Mouse (Mus musculus) myocyte (in vitro differentiated cells): ENCODE results near the gene Keap1. TPM values are rescaled to one million over a fixed set of nuclear protein-coding genes. Genes with fewer than 3 reads are reported as not detected.

ENCODE experiments used
- H3K27me3 ChIP-seq: one replicate; pipeline ENCODE4 v1.6.1; 2011; ENCODE audit not compliant: control insufficient read depth, insufficient read depth, insufficient read length
- H3K36me3 ChIP-seq: one replicate; pipeline ENCODE4 v1.6.1; 2011; ENCODE audit not compliant: control insufficient read depth, insufficient read depth
- H3K4me2 ChIP-seq: one replicate; pipeline ENCODE4 v1.6.1; 2011; ENCODE audit warnings: low read depth, control low read depth
- H3K4me3 ChIP-seq: one replicate; pipeline ENCODE4 v1.5.1; 2011; ENCODE audit warnings: mild to moderate bottlenecking, control low read depth, moderate library complexity
- H3K79me2 ChIP-seq: one replicate; pipeline ENCODE4 v1.6.1; 2011; ENCODE audit not compliant: control insufficient read depth, insufficient read depth
- H3ac ChIP-seq: one replicate; pipeline ENCODE4 v1.6.1; 2011; ENCODE audit not compliant: control insufficient read depth, insufficient read length
- CEBPB ChIP-seq: IDR thresholded peaks from 2 replicates; pipeline ENCODE4 v1.6.1; 2011; ENCODE audit warnings: mild to moderate bottlenecking, moderate library complexity; ENCODE audit not compliant: poor library complexity, insufficient read depth, severe bottlenecking
- E2F4 ChIP-seq: IDR thresholded peaks from one replicate; pipeline ENCODE4 v1.6.1; 2011; ENCODE audit warnings: mild to moderate bottlenecking, control low read depth, moderate library complexity; ENCODE audit not compliant: insufficient read depth
- MAX ChIP-seq: IDR thresholded peaks from one replicate; pipeline ENCODE4 v1.6.1; 2011; ENCODE audit warnings: low read depth, mild to moderate bottlenecking, control low read depth
- MYOD1 ChIP-seq, 3 experiments: IDR thresholded peaks; one replicate each; pipeline ENCODE4 v1.6.1; 2011; ENCODE audit warnings: control low read depth in 2 of 3, low read depth in 2 of 3, mild to moderate bottlenecking in 2 of 3, moderate library complexity in 1 of 3; ENCODE audit not compliant: insufficient read length in 2 of 3, control insufficient read depth in 1 of 3
- MYOG ChIP-seq, 3 experiments: IDR thresholded peaks; one replicate each; pipeline ENCODE4 v1.6.1; 2011; ENCODE audit warnings: control low read depth in 2 of 3, low read depth in 2 of 3, mild to moderate bottlenecking in 2 of 3; ENCODE audit not compliant: insufficient read length in 2 of 3, control insufficient read depth in 1 of 3, insufficient read depth in 1 of 3
- POLR2A ChIP-seq: IDR thresholded peaks from one replicate; pipeline ENCODE4 v1.6.1; 2011; ENCODE audit warnings: low read depth, mild to moderate bottlenecking, control low read depth, moderate library complexity; ENCODE audit not compliant: insufficient read length
- POLR2AphosphoS2 ChIP-seq: IDR thresholded peaks from one replicate; pipeline ENCODE4 v1.6.1; 2011; ENCODE audit warnings: low read depth, control low read depth; ENCODE audit not compliant: insufficient read length
- REST ChIP-seq: IDR thresholded peaks from one replicate; pipeline ENCODE4 v1.6.1; 2011; ENCODE audit warnings: mild to moderate bottlenecking, control low read depth, moderate library complexity; ENCODE audit not compliant: insufficient read depth, insufficient read length
- SRF ChIP-seq: IDR thresholded peaks from one replicate; pipeline ENCODE4 v1.6.1; 2011; ENCODE audit warnings: low read depth; ENCODE audit not compliant: control insufficient read depth, insufficient read length
- TCF12 ChIP-seq: IDR thresholded peaks from one replicate; pipeline ENCODE4 v1.6.1; 2011; ENCODE audit warnings: mild to moderate bottlenecking, control low read depth; ENCODE audit not compliant: poor library complexity, insufficient read depth, severe bottlenecking
- TCF3 ChIP-seq: IDR thresholded peaks from one replicate; pipeline ENCODE4 v1.6.1; 2011; ENCODE audit warnings: low read depth, control low read depth; ENCODE audit not compliant: insufficient read length
- USF1 ChIP-seq: IDR thresholded peaks from one replicate; pipeline ENCODE4 v1.6.1; 2011; ENCODE audit warnings: low read depth, mild to moderate bottlenecking, control low read depth, moderate library complexity
- polyA plus RNA-seq: library from polyadenylated mRNA; unstranded; fragments of >200 nt; fragmentation: generic; extraction: Trizol; gene quantifications from one replicate; pipeline ENCODE4 v1.2.1, GENCODE M21; 2012; ENCODE audit warnings: missing spikeins

Keap1 gene
- polyA plus RNA-seq, 1 experiment = 34.1 TPM

DNA sequence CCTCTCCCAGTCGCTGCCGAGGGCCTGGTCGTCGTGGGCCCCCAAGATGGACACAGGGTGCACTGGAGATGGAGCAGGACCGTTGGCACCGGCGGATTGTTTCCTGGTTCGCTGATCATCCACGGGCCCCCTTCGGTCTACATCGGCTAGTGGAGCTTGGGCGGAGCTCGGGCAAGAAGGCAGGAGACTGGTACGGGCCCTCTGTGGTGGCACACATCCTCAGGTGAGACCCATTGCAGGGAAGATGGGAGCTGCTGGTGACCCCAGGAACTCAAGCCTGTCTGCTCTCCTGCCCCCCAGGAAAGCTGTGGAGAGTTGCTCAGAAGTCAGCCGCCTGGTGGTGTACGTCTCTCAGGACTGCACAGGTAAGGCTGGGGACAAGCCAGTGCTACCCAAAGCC, 29.1 kb upstream of the Keap1 start:
- H3K36me3 ChIP-seq = peaks cover 4% of the 10 kb centered on the region
- no peak overlapping the region for H3K4me2 ChIP-seq
- TF ChIP-seq SRF = no peak
- TF ChIP-seq E2F4 = no peak
- TF ChIP-seq CEBPB = no peak
- TF ChIP-seq TCF3 = no peak
- TF ChIP-seq USF1 = no peak
- no peak for TF ChIP-seq MYOD1 (IDR thresholded peaks at IDR 0.05; ENCODE audit: control insufficient read depth in 1 of 3, insufficient read length in 2 of 3, low read depth in 2 of 3)
- TF ChIP-seq REST = no peak
- TF ChIP-seq POLR2A = no peak
- TF ChIP-seq TCF12 = no peak
- TF ChIP-seq MYOG (IDR thresholded peaks at IDR 0.05; ENCODE audit: control insufficient read depth in 1 of 3, insufficient read depth in 1 of 3, insufficient read length in 2 of 3, low read depth in 2 of 3) = no peak
- TF ChIP-seq MAX = no peak
- no peak for TF ChIP-seq POLR2AphosphoS2
- no peak overlapping the region for H3K4me3 ChIP-seq
- peaks cover 16% of the 10 kb centered on the region for H3K79me2 ChIP-seq
- H3K27me3 ChIP-seq = no peaks in the 10 kb centered on the region
- H3ac ChIP-seq = no peak overlapping the region

DNA sequence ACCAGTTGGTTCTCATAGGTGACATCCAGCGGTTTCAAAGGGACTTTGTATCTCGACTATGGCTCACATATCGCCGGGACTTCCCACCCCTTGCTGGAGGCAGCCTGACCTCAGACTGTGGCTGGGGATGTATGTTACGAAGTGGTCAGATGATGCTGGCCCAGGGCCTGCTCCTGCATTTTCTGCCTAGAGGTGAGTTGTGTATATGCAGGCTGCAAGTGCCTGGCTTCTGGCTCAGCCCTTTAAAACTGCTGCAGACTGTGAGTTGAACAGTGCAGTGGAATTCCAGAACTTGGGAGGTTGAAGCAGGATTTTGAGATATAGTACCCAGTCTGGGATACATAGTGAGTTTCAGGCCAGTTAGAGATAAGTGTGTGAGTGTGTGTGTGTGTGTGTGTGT, 27.7 kb upstream of the Keap1 start:
- H3ac ChIP-seq = no peak overlapping the region

DNA sequence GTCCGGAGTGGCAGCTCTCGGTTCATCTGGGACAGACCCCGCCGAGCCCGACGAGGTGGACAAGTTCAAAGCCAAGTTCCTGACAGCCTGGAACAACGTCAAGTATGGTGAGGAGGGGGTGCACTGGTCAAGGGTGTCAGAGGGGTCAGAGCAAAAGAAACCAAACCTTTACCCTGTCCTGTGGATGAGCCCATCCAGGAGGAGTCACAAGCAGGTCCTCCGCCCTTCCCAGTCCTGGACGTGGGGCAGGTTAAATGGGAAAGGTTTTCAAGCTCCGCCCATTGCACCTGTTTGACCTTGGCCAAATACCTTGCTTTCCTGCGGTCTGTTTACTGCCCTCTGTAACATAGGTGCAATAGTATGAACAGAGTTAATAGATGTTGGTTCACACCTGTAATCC, 26.4 kb upstream of the Keap1 start:
- TF ChIP-seq REST (no peak), TCF3 (no peak)
- H3K36me3 ChIP-seq = no peaks in the 10 kb centered on the region
- H3K79me2 ChIP-seq = peaks cover 16% of the 10 kb centered on the region
- peak overlapping the region; percentile 69 for H3ac ChIP-seq
- peak overlapping the region; percentile 86 for H3K4me2 ChIP-seq
- H3K4me3 ChIP-seq = peak overlapping the region; percentile 66
- no peaks in the 10 kb centered on the region for H3K27me3 ChIP-seq

More for the DNA sequence above, 27.7 kb upstream of the Keap1 start:
- H3K27me3 ChIP-seq = no peaks in the 10 kb centered on the region
- H3K79me2 ChIP-seq = peaks cover 16% of the 10 kb centered on the region
- H3K4me3 ChIP-seq = peak overlapping the region; percentile 66
- TF ChIP-seq E2F4 = no peak
- TF ChIP-seq REST = no peak
- no peak for TF ChIP-seq CEBPB
- no peak for TF ChIP-seq SRF
- no peak for TF ChIP-seq POLR2A
- no peak for TF ChIP-seq USF1
- no peak for TF ChIP-seq MYOG (IDR thresholded peaks at IDR 0.05; ENCODE audit: control insufficient read depth in 1 of 3, insufficient read depth in 1 of 3, insufficient read length in 2 of 3, low read depth in 2 of 3)
- no peak for TF ChIP-seq MAX
- no peak for TF ChIP-seq POLR2AphosphoS2
- TF ChIP-seq TCF12 = no peak
- TF ChIP-seq MYOD1 (IDR thresholded peaks at IDR 0.05; ENCODE audit: control insufficient read depth in 1 of 3, insufficient read length in 2 of 3, low read depth in 2 of 3) = no peak
- no peak for TF ChIP-seq TCF3
- H3K4me2 ChIP-seq = peak overlapping the region; percentile 86
- peaks cover under 1% of the 10 kb centered on the region for H3K36me3 ChIP-seq

DNA sequence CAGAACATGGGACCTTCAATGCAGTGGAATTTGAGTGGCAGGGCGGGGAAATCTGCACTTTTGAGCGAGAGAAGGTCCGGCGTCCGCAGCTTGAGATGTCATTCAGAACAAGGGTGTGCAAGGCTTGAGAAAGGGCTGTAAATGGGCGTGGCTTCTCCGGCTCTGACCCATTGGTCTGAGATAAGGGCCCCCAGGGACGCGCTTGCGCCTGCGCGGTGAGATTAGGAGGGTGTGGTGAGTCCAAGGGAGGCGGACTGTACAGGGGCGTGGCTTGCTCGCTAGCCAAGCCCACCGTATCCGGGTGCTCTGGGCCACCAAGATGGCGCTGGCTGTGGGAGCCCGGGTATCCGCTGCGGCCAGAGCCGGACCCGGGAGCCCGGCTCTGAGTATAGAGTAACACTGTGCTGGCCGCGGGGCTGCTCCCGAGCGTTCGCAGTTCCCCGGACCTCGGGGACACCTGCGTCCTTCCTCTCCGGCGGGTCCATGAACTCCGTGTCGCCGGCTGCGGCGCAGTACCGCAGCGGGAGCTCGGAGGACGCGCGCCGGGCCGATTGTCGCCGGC, 25.9 kb upstream of the Keap1 start, which contains the start of gene Atg4d:
TSS of gene Atg4d (plus strand) at position 294 of the 562 bp plus-strand sequence.
- peak within 1 kb of the TSS; percentile 69 for H3ac ChIP-seq
- peak within 1 kb of the TSS; percentile 66 for H3K4me3 ChIP-seq
- no peaks in the 10 kb centered on the region for H3K27me3 ChIP-seq
- no peaks in the 10 kb centered on the region for H3K36me3 ChIP-seq
- TF ChIP-seq POLR2A = peak; percentile 85
- TF ChIP-seq SRF = peak; percentile 54
- TF ChIP-seq TCF12 = no peak
- no peak for TF ChIP-seq MAX
- TF ChIP-seq POLR2AphosphoS2 = peak; percentile 91
- TF ChIP-seq MYOG (IDR thresholded peaks at IDR 0.05; ENCODE audit: control insufficient read depth in 1 of 3, insufficient read depth in 1 of 3, insufficient read length in 2 of 3, low read depth in 2 of 3) = no peak
- no peak for TF ChIP-seq E2F4
- no peak for TF ChIP-seq TCF3
- TF ChIP-seq CEBPB = no peak
- TF ChIP-seq USF1 = no peak
- no peak for TF ChIP-seq MYOD1 (IDR thresholded peaks at IDR 0.05; ENCODE audit: control insufficient read depth in 1 of 3, insufficient read length in 2 of 3, low read depth in 2 of 3)
- no peak for TF ChIP-seq REST
- peak within 1 kb of the TSS; percentile 100 for H3K4me2 ChIP-seq
- peaks cover 16% of the 10 kb centered on the region for H3K79me2 ChIP-seq
